Mouse (Mus musculus): ENCODE measurements around the gene Dock1.

DNA sequence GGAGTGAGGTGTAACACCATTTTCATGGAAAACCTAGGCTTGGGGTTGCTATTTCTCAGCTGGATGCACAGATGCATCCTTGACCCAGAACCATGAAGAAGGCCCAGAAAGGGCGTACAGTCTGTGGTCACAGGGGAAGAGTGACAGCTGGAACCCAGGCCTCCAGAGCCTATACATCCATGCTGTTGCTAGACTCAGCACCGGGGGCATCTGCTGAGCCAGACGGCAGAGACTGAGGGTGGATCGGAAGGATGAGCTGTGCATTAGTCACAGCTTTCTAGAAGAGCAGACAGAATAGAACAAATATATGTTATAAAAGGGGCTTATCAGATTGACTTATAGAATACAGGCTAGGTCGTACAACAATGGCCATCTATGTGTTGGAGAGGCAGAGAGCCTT, 534.7 kb downstream of the Dock1 start:
- TF ChIP-seq CTCF (IDR thresholded peaks at IDR 0.05; ENCODE audit: borderline replicate concordance, insufficient read depth, low read length) = no peak
- TF ChIP-seq POLR2A (IDR thresholded peaks at IDR 0.05; ENCODE audit: low read depth, low read length) = no peak

Data from embryonic fibroblast, embryonic 13.5 days (primary cell).